Mouse (Mus musculus): ENCODE results near the gene Eno3.

The Eno3 gene

GRCm38 (mm10) chr11:70657991-70658390, 989 bp downstream of the Eno3 start:
- no peak for DNase-seq

DNA sequence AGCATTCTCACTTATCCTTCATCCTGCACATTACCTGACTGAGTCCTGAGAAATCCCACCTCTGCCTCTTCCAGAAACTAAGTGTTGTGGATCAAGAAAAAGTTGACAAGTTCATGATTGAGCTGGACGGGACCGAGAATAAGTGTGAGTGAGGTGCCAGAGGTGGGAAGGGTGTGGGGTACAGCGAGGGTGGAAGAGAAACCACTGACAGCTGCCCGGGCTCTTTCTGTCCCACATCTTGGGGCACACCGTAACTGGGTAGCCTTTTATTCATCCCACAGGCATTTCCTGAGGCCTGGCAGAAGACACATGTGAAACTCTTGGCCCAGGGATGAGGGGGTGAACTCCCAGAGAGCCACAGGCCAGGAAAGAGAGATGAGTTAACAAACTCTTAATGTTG, 1.5 kb downstream of the Eno3 start:
- no peak for DNase-seq

GRCm38 (mm10) chr11:70658942-70659341, 1.9 kb downstream of the Eno3 start:
- DNase-seq, result no peak

DNA sequence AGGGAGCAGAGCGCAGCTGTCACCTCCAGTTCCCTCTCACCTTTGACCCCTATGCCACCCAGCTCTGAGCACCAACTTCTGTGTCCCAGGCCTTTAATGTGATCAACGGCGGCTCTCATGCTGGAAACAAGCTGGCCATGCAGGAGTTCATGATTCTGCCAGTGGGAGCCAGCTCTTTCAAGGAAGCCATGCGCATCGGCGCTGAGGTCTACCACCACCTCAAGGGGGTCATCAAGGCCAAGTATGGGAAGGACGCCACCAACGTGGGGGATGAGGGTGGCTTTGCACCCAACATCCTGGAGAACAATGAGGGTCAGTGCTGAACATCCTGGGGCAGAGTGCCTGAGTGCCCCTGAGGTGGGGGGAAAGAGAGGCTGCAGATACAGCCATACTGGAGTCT, 3.6 kb downstream of the Eno3 start:
- no peak for DNase-seq

- no peak for DNase-seq
Observed at GRCm38 (mm10) chr11:70663101-70663500, 6.1 kb downstream of the Eno3 start.

- DNase-seq, result no peak
Observed at GRCm38 (mm10) chr11:70663957-70664356, 7.0 kb downstream of the Eno3 start.

DNA sequence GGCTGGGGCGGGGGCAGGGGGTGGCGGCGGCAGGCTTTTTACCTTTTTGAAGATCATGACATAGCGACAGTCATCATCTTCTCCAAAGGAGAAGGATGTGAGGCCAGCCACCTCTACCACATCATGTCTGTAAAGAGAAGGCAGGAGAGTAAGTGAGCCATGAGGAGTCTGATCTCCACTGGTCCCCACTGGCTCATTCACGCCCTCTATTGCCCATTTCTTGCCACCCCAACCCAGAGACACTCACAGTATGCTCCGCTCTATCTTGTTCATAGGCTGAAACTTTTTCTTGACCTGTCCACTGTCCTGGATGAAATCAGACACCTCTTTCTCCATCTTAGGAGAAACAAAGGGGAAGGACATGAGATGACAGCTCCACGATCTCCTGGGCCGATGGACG, 7.7 kb downstream of the Eno3 start:
- DNase-seq, result no peak

- peak; percentile 46 for DNase-seq
Observed at GRCm38 (mm10) chr11:70666687-70667086, 9.7 kb downstream of the Eno3 start.

GRCm38 (mm10) chr11:70667271-70668150, 10.5 kb downstream of the Eno3 start:
- peak; percentile 49 for DNase-seq

GRCm38 (mm10) chr11:70668335-70668770, 11.4 kb downstream of the Eno3 start:
- no peak for DNase-seq

GRCm38 (mm10) chr11:70668771-70669505, 11.9 kb downstream of the Eno3 start, which contains the start of gene Spag7:
Spag7 (minus strand) TSS chr11:70669416.
- peak; percentile 99 for DNase-seq

- peak; percentile 87 for DNase-seq
Observed at GRCm38 (mm10) chr11:70669582-70670345, 12.8 kb downstream of the Eno3 start.

DNA sequence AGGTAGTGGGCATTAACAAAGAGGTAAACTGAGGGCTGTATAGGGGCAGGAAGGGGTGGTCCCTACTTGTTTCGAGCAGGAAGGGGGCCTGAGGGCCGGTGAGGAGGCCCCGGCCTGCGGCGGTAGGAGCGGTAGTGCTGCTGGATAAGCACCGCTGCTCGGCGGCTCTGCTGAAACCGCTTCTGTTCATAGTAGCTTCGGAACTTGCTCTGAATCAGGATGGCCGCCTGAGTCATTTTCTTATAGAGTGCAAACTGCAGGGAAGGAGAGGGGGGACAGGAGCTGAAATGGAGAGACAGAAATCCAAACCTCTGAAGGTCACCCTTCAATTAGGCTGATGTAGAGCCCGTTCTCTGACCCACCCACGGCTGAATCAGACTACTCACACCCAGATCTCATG, 13.5 kb downstream of the Eno3 start:
- peak; percentile 54 for DNase-seq

DNA sequence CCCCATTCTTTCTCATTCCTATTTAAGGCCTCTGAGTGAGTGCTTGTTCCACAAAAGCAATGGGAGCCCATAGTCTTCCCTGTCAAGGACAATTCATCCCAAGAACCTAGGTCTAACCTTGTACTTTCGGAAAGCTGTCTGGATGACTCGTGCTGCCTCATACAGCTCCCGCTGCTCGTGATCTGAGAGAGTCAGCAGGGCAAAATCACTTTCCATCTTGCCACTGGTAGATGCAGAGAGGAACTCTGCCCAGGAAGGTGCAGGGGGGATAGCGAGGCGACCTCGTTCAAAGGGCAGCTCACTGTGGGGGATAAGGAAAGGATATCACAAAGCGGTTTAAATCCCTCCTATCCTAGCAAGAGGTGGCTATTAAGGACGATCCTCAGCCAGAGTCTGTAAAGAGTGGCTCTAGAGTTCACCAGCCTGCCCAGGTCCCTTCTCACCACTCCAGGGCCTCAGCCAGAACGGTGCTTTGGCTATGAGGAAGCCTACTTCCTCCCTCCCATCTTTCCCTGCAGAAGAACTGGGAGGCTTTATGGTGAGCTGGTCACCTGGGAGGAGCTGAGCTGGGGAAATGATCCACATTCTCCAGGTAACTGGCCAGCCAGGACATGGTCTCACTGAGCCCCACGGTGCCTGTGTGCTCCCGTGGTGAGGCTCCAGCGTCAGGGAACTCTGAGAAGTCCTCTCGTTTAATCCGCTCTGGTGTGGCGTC, 14.5 kb downstream of the Eno3 start:
- peak; percentile 43 for DNase-seq

DNA sequence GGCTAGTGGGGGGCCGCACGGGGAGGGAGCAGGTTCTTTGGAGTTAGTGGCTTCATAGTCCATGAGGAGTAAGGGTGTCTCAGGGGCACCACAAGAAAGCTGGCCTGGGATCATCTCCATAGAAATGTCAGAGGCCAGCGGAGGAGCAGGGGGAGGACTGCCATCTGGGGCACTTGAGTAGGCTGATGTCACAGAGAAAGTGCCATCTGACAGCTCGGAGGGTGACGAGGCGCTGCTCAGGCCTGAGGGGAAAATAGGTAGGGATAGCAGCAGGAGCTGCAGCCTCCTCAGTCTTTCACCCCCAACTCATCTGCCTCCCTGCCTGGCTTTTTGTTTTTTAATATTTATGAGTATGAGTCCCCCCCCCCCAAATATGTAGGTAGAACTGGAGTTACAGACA, 17.0 kb downstream of the Eno3 start:
- peak; percentile 38 for DNase-seq

DNA sequence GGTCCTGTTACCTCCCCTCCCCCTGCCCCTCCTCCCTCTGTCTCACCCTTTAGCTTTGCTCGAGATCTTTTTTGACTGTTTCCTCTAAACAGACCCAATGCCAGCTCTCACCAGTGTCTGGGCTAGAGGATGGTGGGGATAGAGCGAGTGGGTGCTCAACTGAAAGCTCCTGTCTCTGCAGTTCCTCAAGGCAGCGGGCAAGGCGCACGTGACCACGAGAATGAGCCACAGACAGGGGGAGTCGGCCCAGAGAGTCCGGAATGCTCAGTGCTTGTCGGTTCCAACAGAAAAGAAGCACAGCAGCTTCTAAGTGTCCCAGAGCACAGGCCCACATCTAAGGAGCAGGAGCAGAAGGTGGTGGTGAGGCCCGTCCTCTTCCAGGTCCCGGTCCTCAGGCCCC, 17.5 kb downstream of the Eno3 start:
- DNase-seq, result no peak

DNA sequence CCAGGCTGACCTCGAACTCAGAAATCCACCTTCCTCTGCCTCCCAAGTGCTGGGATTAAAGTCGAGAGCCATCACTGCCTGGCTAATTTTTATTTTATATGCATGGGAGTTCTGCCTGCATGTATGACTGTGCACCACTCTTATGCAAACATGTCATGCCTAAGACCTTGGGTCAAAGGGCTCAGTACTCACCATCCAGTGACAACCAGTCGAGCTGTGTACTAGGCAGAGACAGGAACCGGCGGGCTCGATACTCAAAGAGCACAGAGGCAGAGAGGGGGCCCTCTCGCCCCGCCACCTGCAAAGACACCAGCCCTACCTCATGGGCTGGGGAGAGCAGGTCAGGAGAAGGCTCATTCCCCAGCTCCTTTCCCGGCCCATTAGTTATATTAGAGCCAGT, 21.1 kb downstream of the Eno3 start:
- DNase-seq, result no peak

GRCm38 (mm10) chr11:70678576-70678975, 21.6 kb downstream of the Eno3 start:
- DNase-seq, result no peak

DNA sequence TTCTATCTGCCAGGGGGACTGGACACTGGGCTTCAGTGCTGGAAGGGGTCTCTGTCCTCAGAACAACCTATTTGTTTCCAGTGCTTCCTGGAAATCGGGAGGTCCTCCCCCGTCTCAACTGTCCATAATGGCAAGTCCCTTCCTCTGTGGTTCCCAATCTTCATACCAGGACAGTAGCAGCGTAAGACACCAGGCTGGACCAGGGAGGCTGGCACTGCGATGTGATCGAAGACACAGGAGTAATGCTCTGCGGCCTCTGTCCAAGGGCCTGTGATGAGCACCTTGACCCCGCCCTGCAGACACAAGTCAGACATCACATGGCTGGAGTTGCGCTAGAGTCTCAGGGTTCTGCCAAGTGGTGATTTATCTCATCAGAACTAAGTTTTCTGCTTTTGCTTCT, 22.4 kb downstream of the Eno3 start:
- DNase-seq, result no peak

GRCm38 (mm10) chr11:70679894-70680293, 22.9 kb downstream of the Eno3 start:
- DNase-seq, result no peak

GRCm38 (mm10) chr11:70681170-70681569, 24.2 kb downstream of the Eno3 start:
- DNase-seq, result no peak

GRCm38 (mm10) chr11:70681897-70682581, 25.0 kb downstream of the Eno3 start:
- peak; percentile 66 for DNase-seq
